Mouse (Mus musculus) heart, embryonic 16.5 days (tissue): ENCODE measurements around the gene Cntfr. TPM values are rescaled to one million over a fixed set of nuclear protein-coding genes. Genes with fewer than 3 reads are reported as not detected.
A peak's percentile ranks its signal among the peaks of the same experiment; 100 is the strongest.

Experiments used
- ATAC-seq: fragments of 200-750 bp; cut with Nextera tagmentation; replicated peaks from 2 replicates; pipeline ENCODE4 v1.8.0; 2017; ENCODE audit warnings: moderate number of reproducible peaks; ENCODE audit not compliant: insufficient read depth, low FRiP score; ENCODE audit errors: extremely low read depth
- H3K27ac ChIP-seq: fragments of 300-500 bp; sonication (generic); 2 replicates; pipeline ENCODE4 v1.5.1; 2014; ENCODE audit warnings: mild to moderate bottlenecking, low read length, control low read depth, moderate library complexity
- H3K27me3 ChIP-seq: fragments of 300-500 bp; sonication (generic); 2 replicates; pipeline ENCODE4 v1.6.1; 2014; ENCODE audit warnings: low read length, mixed read lengths; ENCODE audit not compliant: control insufficient read depth, insufficient read depth
- H3K36me3 ChIP-seq: fragments of 300-500 bp; sonication (generic); 2 replicates; pipeline ENCODE4 v1.6.1; 2014; ENCODE audit not compliant: control insufficient read depth, insufficient read depth
- H3K4me1 ChIP-seq: fragments of 300-500 bp; sonication (generic); 2 replicates; pipeline ENCODE4 v1.6.1; 2014; ENCODE audit warnings: low read length, mixed read lengths; ENCODE audit not compliant: control insufficient read depth, insufficient read depth
- H3K4me2 ChIP-seq: fragments of 300-500 bp; sonication (generic); 2 replicates; pipeline ENCODE4 v1.6.1; 2014; ENCODE audit warnings: low read depth, mild to moderate bottlenecking, control low read depth, low read length
- H3K4me3 ChIP-seq: fragments of 300-500 bp; sonication (generic); 2 replicates; pipeline ENCODE4 v1.5.1; 2014; ENCODE audit warnings: mild to moderate bottlenecking, control low read depth, low read length
- H3K9ac ChIP-seq: fragments of 300-500 bp; sonication (generic); 2 replicates; pipeline ENCODE4 v1.6.1; 2014; ENCODE audit warnings: low read length, control low read depth
- H3K9me3 ChIP-seq: fragments of 300-500 bp; sonication (generic); replicated peaks from 2 replicates; pipeline ENCODE4 v1.6.1; 2016; ENCODE audit warnings: low read length; ENCODE audit not compliant: control insufficient read depth
- WGBS: fragments of 180-500 bp; shearing (Covaris S2); extraction: QIAGEN DNeasy Blood & Tissue Kit; methylation state at CpG from one replicate; pipeline ENCODE4 v1.1.7; 2014; 5-methylcytosine and 5-hydroxymethylcytosine counted together
- polyA plus RNA-seq: library from polyadenylated mRNA; unstranded; fragments of >200 nt; fragmentation: Nextera tagmentation; extraction: Ambion mirVana; gene quantifications from 2 replicates; pipeline ENCODE4 v1.2.1, GENCODE M21; 2015

Cntfr gene
- polyA plus RNA-seq, 1 experiment from 2014 or later: 1.5 TPM

- WGBS: 61% methylated on average over 7 of the region's 7 CpGs
- Histone ChIP-seq H3K9ac (no peak overlapping the region), H3K4me1 (no peaks in the 10 kb centered on the region), H3K27me3 (no peaks in the 10 kb centered on the region), H3K27ac (no peak overlapping the region), H3K9me3 (no peaks in the 10 kb centered on the region), H3K4me2 (no peak overlapping the region), H3K36me3 (no peaks in the 10 kb centered on the region), H3K4me3 (no peak overlapping the region)
- ATAC-seq: no peak
These were observed 48.3 kb downstream of the Cntfr start for GRCm38 (mm10) chr4:41648627-41649026.

DNA sequence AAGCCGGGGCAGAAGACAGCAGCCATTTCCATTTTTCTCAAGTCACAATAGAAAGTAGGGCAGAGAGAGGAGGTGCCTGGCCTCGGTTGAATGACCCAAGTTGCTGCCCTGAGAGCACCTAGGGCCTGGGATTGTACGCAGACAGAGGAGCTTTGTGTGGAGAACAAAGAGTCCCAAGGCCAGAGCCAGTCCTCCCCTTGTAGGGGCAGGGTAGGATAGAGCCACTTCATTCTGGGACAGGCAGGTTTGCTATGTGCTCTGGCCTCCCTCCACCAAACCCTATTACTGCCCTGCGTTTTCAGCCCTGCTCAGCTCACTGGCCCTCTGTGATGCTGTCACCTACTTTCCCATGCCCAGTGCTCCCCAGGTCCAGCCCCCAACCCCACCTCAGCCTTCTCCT is 48.7 kb downstream of the Cntfr start:
- H3K27me3 ChIP-seq: no peaks in the 10 kb centered on the region
- H3K4me3 ChIP-seq: no peak overlapping the region
- ATAC-seq: no peak
- no peaks in the 10 kb centered on the region for H3K9me3 ChIP-seq
- H3K4me1 ChIP-seq: no peaks in the 10 kb centered on the region
- no peak overlapping the region for H3K9ac ChIP-seq
- H3K4me2 ChIP-seq: no peak overlapping the region
- 55% methylated on average over 4 of the region's 4 CpGs for WGBS
- H3K27ac ChIP-seq: no peak overlapping the region
- H3K36me3 ChIP-seq: no peaks in the 10 kb centered on the region

- no peaks in the 10 kb centered on the region for H3K4me1 ChIP-seq
- WGBS: 19% methylated on average over 5 of the region's 5 CpGs
- no peak for ATAC-seq
These were observed 51.4 kb downstream of the Cntfr start for GRCm38 (mm10) chr4:41645488-41645887.

GRCm38 (mm10) chr4:41641199-41641822 is 55.6 kb downstream of the Cntfr start:
- WGBS: 82% methylated on average over 6 of the region's 6 CpGs
- ATAC-seq: no peak
- H3K4me2 ChIP-seq: no peak overlapping the region
- no peak overlapping the region for H3K9ac ChIP-seq
- no peaks in the 10 kb centered on the region for H3K9me3 ChIP-seq
- no peak overlapping the region for H3K27ac ChIP-seq
- H3K36me3 ChIP-seq: no peaks in the 10 kb centered on the region
- H3K4me3 ChIP-seq: no peak overlapping the region
- H3K27me3 ChIP-seq: no peaks in the 10 kb centered on the region
- H3K4me1 ChIP-seq: no peaks in the 10 kb centered on the region

More at GRCm38 (mm10) chr4:41645488-41645887, 51.4 kb downstream of the Cntfr start:
- Histone ChIP-seq H3K4me3 (no peak overlapping the region), H3K36me3 (no peaks in the 10 kb centered on the region), H3K9ac (no peak overlapping the region), H3K4me2 (no peak overlapping the region), H3K27ac (no peak overlapping the region), H3K27me3 (no peaks in the 10 kb centered on the region), H3K9me3 (no peaks in the 10 kb centered on the region)

DNA sequence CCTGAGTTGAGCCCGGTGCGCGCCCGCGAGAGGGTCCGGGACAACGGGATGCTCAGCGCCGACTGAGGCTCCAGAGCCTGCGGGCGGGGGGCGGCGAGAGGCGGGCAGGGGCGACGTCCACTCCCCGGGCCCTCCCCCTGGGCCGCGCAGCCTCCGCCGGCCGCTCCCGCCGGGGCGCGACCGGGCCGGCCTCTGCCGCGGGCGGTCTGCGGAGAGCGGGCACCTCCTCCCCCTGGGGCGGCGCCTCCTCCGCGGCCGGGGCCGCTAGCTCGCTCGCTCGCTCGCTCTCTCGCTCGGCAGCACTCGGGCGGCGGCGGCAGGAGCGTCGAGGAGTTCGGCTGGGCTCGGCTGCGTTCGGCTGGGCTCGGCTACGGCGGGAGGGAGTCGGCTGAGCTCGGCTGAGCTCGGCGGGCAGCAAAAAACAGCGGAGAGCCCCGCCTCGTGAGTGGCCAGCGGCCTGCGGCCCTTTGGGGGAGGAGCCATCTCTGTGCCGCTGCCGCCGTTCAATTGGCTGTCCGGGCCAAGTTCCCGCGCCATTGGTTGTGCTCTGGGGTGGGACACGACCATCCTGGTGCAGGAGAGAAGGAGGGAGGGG is 56.9 kb downstream of the Cntfr start, which contains the start of gene Enho:
TSS of gene Enho (minus strand) at position 412 of the 595 bp plus-strand sequence.
- peak within 1 kb of the TSS; percentile 54 for H3K27ac ChIP-seq
- no peaks in the 10 kb centered on the region for H3K27me3 ChIP-seq
- H3K4me2 ChIP-seq: peak within 1 kb of the TSS; percentile 93
- H3K9me3 ChIP-seq: no peaks in the 10 kb centered on the region
- H3K9ac ChIP-seq: peak within 1 kb of the TSS; percentile 78
- ATAC-seq: peak; percentile 90
- under 1% methylated on average over 64 of the region's 74 CpGs for whole genome bisulfite sequencing
- H3K36me3 ChIP-seq: no peaks in the 10 kb centered on the region
- peaks cover 4% of the 10 kb centered on the region; the same call in 1 of the 2 replicates for H3K4me1 ChIP-seq
- peak within 1 kb of the TSS; percentile 63 for H3K4me3 ChIP-seq

DNA sequence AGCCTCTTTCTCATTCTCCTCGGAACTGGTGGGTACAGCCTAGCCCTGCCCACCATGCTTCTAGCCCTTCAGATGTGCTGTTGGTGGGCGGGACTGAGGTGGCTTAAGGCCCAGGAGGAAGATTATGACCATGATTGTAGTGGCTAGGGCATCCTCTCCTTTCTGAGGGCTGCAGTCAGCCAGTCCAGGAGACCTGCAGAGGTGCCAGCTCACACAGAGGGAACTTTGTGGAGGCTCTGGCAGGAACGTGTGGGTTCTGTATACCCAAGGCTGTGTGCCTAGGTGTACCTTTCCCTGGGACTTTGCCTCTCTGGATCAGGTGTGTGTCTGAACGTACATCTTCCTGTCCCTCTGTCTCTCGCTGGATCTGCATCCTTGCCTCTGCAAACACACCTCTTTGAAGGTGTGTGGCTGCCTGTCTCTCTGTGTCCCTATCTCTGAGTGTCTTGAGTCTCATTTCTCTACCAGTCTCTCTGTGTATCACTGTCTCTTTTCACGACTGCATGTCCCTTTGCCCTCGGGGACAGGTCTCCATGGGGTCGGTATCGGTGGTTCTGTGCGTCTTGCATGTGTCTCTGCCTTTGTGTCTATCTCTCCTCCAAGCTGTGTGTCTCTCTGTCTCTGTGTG is 57.6 kb downstream of the Cntfr start:
- Histone ChIP-seq H3K36me3 (no peaks in the 10 kb centered on the region), H3K9ac (peak overlapping the region; percentile 78), H3K4me2 (peak overlapping the region; percentile 93), H3K27ac (peak overlapping the region; percentile 54; the same call in 1 of the 2 replicates), H3K4me1 (peaks cover 4% of the 10 kb centered on the region; the same call in 1 of the 2 replicates), H3K4me3 (peak overlapping the region; percentile 63), H3K27me3 (no peaks in the 10 kb centered on the region), H3K9me3 (no peaks in the 10 kb centered on the region)
- no peak for ATAC-seq
- whole genome bisulfite sequencing: 29% methylated on average over 10 of the region's 10 CpGs

GRCm38 (mm10) chr4:41638828-41639213 is 58.1 kb downstream of the Cntfr start:
- Histone ChIP-seq H3K27me3 (no peaks in the 10 kb centered on the region), H3K27ac (no peak overlapping the region), H3K36me3 (no peaks in the 10 kb centered on the region), H3K9me3 (no peaks in the 10 kb centered on the region), H3K4me3 (no peak overlapping the region), H3K9ac (no peak overlapping the region), H3K4me1 (peaks cover 4% of the 10 kb centered on the region; the same call in 1 of the 2 replicates), H3K4me2 (no peak overlapping the region)
- ATAC-seq: no peak
- WGBS: 84% methylated on average over 6 of the region's 6 CpGs

DNA sequence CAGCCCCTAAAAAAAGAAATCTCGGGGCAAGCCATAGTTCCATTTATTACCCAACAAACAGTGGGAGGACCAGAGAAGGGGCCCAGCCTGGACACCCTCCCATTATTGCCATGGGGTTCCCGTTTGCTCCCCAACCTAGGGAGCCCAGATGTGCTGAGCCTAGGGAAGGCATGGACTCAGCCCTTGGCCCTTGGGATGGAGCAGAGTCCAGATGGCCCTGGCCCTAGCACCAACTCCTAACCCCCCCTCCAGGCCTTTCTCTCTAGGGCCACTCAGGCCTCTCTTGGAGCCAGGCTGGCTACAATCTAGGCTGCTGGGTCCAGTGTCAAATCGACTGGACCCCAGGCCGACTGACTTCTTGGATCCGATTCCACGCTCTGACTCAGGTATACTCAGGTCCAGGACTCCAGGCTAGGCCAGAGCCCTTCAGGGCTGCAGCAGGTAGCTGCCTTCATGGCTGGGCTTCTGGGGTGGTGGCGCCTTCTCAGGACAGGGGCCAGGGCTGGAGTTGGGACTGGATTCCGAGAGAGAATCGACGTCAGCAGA is 58.6 kb downstream of the Cntfr start:
- H3K4me3 ChIP-seq: no peak overlapping the region
- 95% methylated on average over 10 of the region's 10 CpGs for WGBS
- no peak for ATAC-seq

More for the DNA sequence above, 58.6 kb downstream of the Cntfr start:
- Histone ChIP-seq H3K36me3 (no peaks in the 10 kb centered on the region), H3K27ac (no peak overlapping the region), H3K9ac (no peak overlapping the region), H3K4me1 (peaks cover 4% of the 10 kb centered on the region; the same call in 1 of the 2 replicates), H3K4me2 (no peak overlapping the region), H3K9me3 (no peaks in the 10 kb centered on the region), H3K27me3 (no peaks in the 10 kb centered on the region)
